Mouse (Mus musculus) B cell, adult 67 days (primary cell): Measurements from ENCODE around the gene Sin3b. TPM values are rescaled to one million over a fixed set of nuclear protein-coding genes. Genes with fewer than 3 reads are reported as not detected.

Experiments
- total RNA-seq, 2 experiments: library from RNA; stranded (reverse); gene quantifications; 4 replicates each; pipeline ENCODE4 v1.2.4; 2023

Gene Sin3b
- 100 to 1,000 TPM; 141 to 151 TPM for total RNA-seq

GRCm38 (mm10) chr8:72722769-72723650 lies at the start of gene Sin3b:
TSS of gene Sin3b (plus strand) at chr8:72723285.

DNA sequence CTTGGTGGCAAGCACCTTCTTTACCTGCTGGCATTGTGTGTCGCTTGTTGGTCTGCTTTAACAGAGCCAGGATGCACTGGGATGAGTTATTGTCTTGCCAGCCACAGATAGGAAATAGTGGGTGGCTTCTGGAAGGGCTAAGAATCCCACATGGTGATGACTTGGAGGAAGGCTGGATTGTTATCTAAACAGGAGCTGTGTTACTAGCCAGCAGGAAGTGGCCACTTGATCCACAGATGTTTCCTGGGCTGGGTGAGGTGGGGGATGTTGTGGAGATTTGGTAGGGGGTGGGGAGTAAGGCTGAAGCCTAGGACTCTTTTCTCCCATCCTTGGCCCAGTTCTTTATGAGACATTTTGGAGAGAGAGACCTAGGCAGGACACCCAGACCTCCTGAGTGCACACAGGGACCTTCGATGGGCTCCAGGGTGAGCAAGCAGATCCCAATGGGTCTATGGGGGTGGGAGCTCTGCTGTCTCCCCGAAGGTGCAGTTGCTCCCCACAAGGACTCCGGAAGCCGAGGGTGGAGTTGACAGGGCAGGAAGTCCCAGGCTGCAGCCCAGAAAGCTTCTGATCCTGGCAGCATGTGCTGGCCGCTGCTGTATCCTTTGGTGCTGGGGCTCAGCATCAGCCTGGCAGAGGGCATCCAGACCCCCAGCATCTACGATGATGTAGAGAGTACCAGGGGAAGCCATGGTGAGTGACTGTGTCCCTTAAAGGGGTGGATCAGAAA lies 38.4 kb downstream of the Sin3b start, which contains the start of gene F2rl3:
Gene F2rl3, plus strand, starts transcription at position 559 of the 730 bp plus-strand sequence.

Other genes with a start within 250 kb of the Sin3b start
- gene Cherp, start 248.1 kb upstream of the Sin3b start, total RNA-seq, result 100 to 1,000 TPM; 119 to 140 TPM
- 10 to 100 TPM; 73.0 to 73.1 TPM for gene Slc35e1, start 230.7 kb upstream of the Sin3b start, total RNA-seq
- 10 to 100 TPM; 17.2 to 20.0 TPM for gene Med26, start 175.0 kb upstream of the Sin3b start, total RNA-seq
- 100 to 1,000 TPM; 154 to 168 TPM for gene Smim7, start 152.2 kb upstream of the Sin3b start, total RNA-seq
- 1 to 10 TPM; 1.5 to 3.1 TPM for gene Tmem38a, start 151.2 kb upstream of the Sin3b start, total RNA-seq
- under 1 TPM in 1 of 2 experiments, not detected in 1; 0.06 TPM for gene Nwd1, start 76.6 kb upstream of the Sin3b start, total RNA-seq
- under 1 TPM; 0.80 to 0.99 TPM for gene F2rl3, start 38.6 kb downstream of the Sin3b start, total RNA-seq